Mouse (Mus musculus) CH12.LX (cell line): ENCODE results near the gene Tm7sf3.

Source experiments
- EP300 ChIP-seq: IDR thresholded peaks from 2 replicates; pipeline ENCODE4 v1.6.1; 2011; ENCODE audit warnings: low read length, improper control_type of control experiment
- RAD21 ChIP-seq: IDR thresholded peaks from 2 replicates; pipeline ENCODE4 v1.6.1; 2011; ENCODE audit warnings: low read depth, mild to moderate bottlenecking, low read length, improper control_type of control experiment, moderate library complexity

GRCm38 (mm10) chr6:146678136-146679070, 35.8 kb upstream of the Tm7sf3 start:
- TF ChIP-seq RAD21 (no peak), EP300 (no peak)
